Mouse (Mus musculus) spleen, embryonic (tissue): Measurements from ENCODE around the gene Igsf3.

Experiments
- CTCF ChIA-PET: fragments of 350-600 bp; sonication (Branson Sonifier 250); formaldehyde crosslinking; loops from one replicate; lab custom pipeline; 2022; lab: Charles Lee

Igsf3 gene

DNA sequence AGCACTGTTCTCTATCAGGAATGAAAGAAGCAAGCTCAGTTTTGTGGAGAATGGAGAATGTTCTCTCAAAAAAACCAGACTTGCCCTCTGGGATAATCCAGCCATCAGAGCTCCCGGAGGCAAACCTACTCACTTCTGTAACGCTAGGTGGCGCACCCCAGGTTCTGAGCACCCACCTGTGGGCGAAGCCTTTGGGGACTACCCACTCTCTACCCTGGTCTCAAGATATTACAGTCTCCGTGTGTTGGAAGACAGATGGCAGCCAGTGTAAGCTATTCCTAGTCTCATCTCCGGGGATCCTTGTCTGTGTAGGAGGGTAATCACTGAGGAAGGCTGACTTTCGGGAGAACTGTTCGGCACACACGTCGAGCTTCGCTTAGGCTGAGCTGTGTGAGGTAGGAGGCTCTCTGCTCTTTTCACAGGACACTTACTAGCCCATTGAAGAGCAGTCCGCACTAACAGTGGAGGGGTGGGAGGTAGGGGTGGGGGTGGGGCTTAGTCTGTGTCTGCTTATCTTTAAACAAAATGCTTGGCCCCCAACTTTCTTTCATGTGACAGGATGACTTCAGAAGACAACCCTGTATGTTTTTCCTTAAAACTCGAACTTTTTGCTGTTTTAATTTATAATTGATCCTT, 4.4 kb upstream of the Igsf3 start:
- CTCF ChIA-PET: interaction anchor here (0.6 to 1.3 kb wide), 2 partner anchors 77 to 1177 kb away, joined by 3 to 5 read pairs; no protein-coding TSS in a partner anchor

DNA sequence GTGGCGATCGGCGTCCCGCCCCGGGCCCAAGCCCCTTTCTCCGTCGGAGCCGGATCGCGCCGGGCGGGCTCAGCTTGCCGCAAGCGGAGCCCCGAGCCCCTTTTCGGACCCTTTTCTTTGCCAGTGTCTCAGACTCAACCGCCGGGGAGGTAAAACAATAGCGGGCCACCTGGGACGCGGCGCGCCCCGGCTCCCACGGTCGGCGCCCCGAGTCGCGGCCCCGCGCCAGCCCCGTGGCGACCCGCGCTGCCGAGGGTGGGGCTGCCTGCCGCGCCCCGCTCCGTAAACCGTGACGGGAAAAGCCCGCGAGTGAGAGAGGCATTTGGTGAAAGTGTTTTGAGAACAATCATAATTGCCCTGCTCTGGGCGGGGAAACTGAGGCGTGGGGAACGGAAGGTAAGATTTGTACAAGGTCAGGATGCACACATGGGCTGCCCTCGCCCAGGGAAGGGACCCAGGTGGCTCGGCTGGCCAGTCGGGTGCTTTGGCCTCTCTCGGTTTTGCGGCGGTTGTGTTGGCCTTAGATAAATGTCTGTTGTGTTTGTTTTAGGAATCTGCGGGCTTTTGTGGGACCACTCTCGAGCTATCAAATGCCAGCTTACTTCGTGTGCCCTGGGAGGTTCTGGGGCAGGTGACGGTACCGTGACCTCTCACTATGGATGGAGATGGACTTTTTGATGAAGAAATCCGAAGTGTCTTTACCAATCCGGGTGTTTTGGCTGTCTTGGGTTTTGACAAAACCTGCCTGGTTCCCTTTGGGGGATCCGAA, 557 bp downstream of the Igsf3 start:
- CTCF ChIA-PET: no interaction called here

DNA sequence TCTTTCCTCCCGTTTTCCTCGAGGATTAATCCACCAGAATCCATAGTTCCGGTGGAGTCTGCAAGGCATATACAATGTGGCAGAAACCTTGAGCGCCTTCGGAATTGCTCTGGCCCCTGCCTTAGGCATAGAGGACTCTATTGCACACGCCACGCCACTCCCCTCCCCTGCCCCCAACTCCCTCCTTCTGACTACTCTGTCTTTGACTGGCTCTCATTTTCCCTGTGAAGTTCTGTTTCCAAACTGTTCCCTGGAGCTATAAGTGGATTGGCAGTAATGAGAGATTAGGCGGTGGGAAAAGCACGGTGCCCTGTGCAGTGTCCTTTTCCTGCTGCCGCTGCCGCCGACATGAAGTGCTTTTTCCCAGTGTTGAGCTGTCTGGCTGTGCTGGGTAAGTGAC, 1.2 kb downstream of the Igsf3 start:
- CTCF ChIA-PET: no interaction called here

DNA sequence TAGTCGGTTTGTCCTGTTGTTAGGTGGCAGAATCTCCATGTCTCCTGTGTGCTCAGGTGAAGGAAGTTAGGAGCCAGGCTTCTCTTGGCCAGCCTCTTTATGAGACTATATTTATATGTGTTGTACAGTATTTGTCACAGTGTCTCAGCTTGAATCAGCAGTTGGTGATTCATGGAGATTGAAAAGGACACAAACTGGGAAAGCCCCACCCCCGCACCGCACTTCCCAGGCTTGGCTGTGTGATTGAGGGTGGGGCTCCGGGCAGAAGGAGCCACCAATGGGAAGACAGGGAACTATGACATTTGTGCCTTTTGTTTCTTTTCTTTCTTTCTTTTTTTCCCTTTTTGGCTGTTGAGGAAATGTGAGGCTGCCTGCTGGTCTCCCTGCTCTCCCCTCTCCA, 2.9 kb downstream of the Igsf3 start:
- CTCF ChIA-PET: no interaction called here

DNA sequence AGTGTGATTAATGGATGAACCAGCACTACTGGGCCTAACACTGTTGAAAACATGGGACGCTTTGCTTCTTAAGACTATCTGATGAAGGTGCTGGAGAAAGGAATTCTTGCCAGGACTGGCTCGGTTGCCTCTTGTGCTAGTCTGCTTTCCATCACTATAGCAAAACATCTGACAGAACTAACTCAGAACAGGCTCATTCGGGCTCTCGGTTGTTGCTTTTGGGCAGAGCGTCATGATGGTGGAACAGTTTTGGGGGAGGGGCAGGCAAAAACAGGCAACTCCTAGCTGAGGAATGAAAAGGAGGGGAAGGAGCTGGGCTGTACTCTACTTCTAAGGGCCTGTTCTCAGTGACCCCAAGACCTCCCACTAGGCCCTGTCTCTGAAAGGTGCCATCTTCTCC, 4.8 kb downstream of the Igsf3 start:
- CTCF ChIA-PET: no interaction called here

DNA sequence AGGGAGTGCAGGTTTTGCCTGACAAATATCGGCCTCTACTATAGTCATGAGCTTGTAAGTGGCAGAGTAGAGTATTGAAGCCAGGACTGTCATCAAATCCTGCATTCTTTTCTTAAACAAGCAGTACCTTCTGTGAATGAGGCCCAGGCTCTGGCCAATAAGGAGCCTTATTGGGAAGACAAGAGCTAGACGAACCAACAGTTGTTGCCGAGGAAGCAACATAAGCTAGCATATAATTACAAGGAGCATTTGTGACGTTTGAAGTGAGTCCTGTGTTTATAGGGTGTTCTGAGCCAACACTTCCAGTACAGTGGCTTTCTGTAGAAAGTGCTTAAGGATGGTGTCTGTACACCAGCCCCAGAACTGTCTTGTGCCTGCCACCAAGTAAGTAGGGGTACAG, 5.9 kb downstream of the Igsf3 start:
- CTCF ChIA-PET: no interaction called here

DNA sequence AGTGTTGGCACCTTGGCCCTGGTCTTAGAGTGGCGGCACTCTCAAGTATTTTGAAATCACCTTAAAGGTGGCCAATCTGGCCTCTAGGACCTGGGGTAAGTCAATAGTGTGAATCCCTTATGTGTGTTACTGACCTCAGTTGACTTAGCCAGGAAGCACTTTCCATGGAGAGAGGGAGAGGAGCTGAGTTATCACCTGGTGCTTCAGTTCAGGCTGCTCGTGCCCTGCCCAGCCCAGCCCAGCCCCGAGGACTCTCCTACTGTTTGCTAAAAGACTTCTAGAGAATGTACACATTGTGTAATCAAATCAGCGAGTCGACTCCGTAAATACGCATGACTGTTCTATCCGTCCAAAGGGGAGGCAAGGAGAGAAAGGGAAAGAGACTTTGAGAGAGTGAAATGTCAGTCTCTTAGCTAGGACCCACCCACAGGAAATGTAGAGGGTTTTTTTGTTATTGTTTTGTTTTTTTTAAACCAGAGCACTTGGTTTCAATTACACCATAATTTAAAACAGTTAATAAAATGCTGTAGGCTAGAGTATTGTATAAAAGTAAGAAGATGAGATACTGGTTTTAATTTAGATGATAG, 9.6 kb downstream of the Igsf3 start:
- CTCF ChIA-PET: interaction anchor here (0.6 kb wide), 1 partner anchor 647 kb away, joined by 3 read pairs; no protein-coding TSS in a partner anchor

DNA sequence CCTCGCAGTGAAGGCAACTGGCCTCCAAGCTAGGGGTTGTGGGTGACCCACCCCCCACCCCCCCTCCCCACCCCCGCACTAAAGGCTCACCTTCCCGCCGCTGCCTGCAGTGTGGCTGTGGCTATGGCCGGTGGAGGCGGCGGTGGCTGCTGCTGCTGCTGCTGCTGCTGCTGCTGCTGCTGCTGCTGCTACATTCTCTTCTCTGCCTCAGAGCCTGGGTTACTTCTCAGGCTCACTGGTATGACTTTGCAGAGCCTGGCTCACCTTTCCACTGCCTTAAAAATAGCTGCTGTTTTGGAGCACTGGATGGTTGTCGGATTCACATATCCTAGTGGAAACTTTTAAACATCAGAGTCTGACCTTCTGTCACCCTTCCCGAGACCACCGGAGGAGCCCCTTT, 11.0 kb downstream of the Igsf3 start:
- CTCF ChIA-PET: no interaction called here

DNA sequence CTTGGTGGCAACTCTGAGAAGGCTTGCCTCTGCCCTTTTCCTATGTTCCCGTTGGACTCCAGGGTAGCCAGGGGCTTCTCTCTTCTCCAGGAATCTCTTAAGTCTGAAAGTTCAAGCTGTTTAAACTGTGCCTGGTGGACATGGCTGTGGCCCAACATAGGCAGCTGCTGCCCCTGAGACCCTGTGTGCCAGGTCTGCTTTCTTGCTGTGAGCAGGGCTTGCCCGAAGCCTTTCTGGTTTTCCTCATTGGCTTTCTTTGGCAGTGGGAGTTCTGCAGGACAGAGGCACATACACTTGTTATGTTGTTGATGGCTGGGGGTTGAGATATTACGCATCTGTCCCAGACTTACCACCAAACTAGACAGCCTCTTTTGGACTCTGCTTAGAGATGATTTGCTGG, 12.7 kb downstream of the Igsf3 start:
- CTCF ChIA-PET: no interaction called here

DNA sequence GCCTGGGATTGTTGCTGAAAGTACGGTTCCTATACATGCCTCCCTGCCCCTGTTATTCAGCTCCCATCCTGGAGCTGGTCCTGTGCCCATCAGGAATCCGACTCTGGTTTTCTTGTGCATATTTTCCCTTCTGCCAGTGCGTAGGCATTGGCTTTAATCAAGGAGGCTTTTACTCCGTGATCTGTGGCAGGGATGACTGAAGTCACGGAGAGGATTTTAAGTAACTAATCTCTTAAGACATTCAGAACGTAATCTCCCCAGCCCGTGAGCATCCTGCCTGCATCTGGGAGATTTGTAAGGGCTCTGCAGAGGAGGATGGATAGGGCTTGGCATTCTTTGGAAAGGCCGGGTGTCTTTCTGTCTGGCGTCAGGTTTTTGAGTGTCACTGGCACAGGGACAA, 13.6 kb downstream of the Igsf3 start:
- CTCF ChIA-PET: no interaction called here

DNA sequence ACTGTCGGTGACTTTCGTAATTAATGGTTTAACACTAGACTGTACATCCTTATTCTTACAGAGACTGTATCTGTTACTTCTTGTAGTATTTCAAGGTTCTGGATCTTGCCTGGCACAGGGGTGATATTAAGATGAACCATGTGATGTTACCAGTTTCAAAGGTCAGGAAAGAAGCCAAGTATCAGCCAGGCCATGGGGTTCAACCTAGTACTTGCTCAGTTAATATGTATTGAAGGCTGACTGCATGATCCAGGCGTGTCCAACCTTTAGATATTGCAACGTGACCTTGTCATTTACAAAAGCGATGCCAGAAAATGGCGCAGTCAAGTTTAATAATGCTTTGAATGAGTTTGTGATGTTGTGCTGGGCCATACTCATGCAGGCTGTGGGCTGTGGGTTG, 15.1 kb downstream of the Igsf3 start:
- CTCF ChIA-PET: no interaction called here

DNA sequence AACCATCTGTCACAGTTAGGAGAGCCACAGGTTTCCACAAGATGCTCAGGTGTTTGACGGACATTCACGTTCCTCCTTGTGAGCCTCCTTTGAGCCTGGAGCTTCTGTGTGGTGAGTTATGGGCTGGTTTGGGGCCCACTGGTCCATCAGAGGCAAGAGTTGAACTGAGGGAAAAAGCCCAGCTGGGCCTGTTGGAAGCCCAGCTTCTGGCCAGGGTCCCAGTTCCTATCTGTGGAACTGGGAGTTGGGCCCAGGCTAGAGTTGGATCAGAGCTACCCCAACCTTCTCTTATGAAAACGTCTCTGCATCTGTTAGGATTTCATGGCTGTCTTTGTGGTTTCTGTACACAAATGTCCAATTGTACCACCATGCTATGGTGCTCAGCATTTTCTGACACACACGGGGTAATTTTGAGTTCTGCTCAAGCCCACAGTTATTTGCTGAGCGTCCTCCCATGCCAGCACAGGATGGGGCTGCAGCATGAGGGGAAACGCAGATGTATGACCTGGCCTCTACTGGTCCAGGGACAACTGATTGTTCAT, 16.3 kb downstream of the Igsf3 start:
- CTCF ChIA-PET: no interaction called here

DNA sequence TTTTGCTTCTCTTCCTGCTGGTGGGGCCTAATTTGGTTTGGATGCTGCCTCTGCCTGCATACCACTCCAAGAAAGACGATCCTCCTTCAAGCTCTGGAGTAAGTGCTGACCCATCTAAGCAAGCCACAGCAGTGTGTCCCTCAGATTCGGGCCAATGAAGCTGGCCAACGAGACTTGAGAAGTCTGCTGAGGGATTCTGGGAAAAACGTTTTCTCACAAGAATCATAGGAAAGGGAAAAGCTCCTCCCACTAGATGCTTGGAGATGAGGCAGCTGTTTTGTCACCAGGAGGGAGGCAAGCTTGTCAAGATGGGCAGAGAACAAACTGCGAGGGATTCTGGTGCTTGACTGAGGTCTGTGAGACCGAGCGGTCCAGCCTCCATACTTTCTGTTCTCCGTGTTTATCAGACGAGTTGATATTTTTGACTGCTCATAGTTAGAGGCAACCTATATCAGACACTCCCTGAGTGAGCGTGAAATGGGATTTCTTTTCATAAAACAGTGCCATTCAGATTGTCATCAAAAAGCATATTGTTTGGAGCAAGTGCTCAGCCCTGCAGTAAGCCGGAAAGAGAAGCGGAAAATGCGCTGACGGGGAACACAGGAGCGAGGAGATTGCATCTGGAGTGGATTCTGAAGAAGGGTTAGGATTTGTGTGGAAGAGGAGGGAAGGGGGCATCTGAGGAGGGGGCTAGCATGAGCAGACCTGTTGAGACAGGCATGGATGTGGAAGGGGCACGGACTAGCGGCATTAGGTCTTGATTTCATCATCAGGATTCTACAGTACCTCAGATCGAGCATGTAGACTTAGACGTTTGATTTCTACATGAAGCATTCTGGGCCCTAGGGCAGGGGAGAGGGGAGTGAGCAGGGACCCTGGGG, 17.0 kb downstream of the Igsf3 start:
- CTCF ChIA-PET: interaction anchor here (0.6 kb wide), 1 partner anchor 322 kb away, joined by 3 read pairs; no protein-coding TSS in a partner anchor

DNA sequence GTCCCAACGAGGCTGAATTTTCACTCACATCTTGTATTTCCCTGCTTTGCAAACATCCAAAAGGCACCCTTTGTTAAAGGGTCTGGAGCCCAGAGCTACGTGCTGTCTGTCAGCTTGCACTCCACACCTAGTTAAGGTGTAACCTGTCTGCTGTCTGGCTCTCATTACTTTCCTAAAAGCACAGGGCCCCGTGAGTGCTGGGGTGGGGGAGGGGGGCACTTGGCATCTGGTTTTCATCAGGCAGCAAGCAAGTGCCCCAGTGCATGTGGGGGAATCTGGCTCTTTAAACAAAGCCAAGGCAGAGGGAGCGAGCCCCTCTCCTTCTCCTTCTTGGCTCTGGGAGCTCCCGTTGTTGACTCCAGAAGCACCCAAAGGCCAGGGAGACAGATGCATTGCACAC, 18.5 kb downstream of the Igsf3 start:
- CTCF ChIA-PET: interaction anchor here (0.7 kb wide), 1 partner anchor 396 kb away, joined by 4 read pairs; no protein-coding TSS in a partner anchor

DNA sequence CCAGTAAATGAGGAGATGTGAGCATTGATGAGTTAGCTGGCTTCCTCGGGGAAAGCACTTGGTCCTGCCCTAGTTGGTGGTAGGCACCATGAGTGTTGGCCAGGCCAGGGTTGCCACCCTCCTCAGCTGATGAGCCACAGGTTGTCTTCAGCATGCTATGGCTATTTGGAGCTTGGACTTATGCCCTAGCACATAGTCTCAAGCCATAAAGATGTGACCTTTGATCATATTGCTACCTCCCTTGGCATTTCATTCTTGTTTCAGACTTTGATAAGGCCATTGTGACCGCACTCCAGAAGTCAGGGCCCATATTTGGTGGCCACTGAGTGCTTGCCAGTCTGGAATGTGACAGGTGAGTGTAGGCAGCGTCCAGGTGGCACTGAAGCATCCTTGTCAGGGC, 19.2 kb downstream of the Igsf3 start:
- CTCF ChIA-PET: no interaction called here

DNA sequence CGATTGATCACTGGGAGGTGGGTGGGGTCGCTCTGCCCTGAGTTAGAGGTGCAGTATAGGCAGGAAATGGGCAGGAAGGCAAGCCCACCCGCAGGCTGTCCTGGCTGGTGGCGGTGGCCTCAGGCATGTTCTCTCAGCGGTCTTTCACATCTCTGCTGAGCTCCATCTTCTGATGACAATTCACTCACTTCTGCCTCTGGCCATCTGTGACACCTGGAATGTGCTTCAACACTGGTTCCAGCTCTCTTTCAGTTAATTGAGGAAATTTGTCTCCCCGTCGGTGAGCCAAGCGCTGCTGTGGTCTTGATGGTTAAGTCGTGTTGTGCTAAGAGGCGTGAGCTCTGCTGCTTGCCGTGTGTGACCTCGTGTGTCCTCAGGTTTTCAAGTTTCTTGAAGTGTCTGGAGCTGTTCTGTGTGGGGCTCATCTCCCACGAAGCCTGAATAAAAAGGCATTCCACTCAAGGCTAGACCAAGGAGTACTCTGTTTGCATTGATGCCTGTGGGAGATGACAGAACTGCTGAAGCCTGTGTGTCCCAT, 19.9 kb downstream of the Igsf3 start:
- CTCF ChIA-PET: no interaction called here

DNA sequence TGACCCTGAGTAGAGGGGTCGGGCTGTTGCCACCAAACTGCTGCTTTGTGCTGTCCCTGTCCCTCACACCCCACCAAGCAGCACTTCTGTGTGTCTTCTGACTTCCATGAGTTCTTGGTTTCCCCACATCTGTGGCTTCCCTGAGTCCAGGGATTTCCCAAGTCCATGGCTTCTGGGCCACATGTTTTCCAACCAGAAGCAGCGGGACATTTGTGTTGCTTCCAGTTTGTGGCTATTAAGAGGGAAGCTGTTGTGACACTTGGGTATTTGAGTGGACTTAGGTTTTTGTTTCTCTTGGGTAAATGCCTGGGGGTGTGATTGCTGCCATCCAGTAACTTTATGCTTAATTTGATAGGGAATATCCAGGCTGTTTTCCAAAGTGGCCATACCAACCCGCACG, 20.5 kb downstream of the Igsf3 start:
- CTCF ChIA-PET: no interaction called here

DNA sequence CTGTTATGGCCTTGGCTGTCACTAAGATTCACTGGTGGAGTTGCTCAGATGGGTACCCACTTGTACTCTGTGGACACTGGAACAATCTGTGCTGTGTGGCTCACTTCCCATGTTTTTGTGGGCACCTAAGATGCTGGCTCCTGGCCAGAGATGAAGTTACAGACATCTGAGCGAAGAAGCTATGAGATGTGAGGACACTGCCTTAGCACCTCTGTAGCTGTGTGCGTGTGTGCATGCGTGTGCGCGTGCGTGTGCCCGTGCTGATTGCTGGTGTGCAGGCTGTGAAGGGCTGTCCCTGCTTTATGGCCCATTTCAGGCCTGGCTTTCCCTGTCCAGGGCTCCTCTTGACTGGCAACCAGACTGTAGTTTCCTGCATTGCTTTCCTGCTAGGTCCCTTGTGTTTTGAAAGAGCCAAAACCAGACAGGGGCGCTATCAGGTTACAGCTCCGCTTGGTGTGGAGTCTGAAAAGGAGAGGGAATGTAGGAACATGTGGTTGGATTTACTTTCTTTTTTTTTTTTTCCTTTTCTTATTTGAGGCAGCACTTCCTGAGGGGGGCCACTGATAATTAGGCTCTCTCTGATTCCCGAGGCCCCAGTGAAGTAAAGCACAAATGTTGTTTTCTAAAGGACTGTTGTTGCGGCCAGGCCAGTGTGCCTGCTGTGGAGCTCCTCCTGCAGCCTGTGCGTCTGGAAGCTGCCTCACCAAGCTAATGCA, 21.3 kb downstream of the Igsf3 start:
- CTCF ChIA-PET: interaction anchor here (0.7 kb wide), 1 partner anchor 9 kb away, joined by 7 read pairs; no protein-coding TSS in a partner anchor

DNA sequence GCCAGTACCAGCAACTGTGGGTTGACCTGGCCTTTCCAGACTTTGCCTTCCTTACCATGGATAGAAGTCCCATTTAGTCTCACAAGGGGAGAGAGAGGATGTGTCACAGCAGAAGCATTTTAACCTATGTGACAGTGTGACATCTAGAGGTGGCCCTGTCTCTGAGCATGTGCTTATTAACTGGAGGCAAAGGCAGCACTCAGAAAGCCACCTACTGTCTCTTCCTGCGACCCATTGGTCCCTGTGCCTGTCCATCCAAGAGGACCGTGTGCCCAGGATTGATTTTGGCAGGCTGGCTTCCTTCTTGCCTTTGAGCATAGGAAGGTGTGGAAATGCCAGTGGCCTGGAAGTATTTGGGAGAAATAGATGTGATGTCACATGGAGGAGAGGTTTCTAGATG, 22.0 kb downstream of the Igsf3 start:
- CTCF ChIA-PET: no interaction called here

DNA sequence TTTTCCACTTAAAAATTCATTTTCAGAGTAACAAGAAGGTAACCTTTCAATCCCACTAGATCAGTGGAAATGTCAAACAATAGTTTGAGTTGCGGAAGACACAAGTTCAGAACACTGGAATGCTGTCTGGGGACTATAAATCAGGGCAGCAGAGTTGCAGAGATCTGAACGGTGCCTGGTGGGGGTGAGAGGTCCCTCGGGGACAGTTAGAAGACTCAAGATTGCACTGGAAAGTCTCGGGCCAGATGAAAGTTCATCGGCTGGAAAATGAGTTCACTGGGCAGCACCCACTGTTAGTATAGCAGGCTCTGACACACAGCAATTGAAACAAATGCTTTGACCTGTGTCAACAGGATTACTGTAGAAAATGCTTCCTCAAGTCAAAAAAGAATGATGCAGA, 24.6 kb downstream of the Igsf3 start:
- CTCF ChIA-PET: no interaction called here
